ENCODE assay signal across 19 mouse cellular contexts in genomic region chr9:71071581-71072330, GRCm38 (mm10).
DNase-seq lines count a peak whose midpoint lies in the region; ATAC-seq lines count a peak whose summit lies in the region.
"Had no signal": no experiment of that assay in that cellular context is flagged by ENCODE, and none has a peak within 500 bp of the region (broad histone marks: within the 10 kb centered on the region; RNA-seq: fewer than 3 reads in every experiment).

No protein-coding gene starts in this region.

- no peaks in the 10 kb centered on the region for H3K27me3 ChIP-seq in intestine, embryonic 14.5 days (replicated peaks; ENCODE audit: control insufficient read depth, insufficient read depth, low read length)
- H3K27me3 ChIP-seq in intestine, embryonic 15.5 days (replicated peaks): no peaks in the 10 kb centered on the region
- H3K27me3 ChIP-seq: liver, embryonic 13.5 days; midbrain, embryonic 15.5 days had no signal

- no peak overlapping the region for H3K4me2 ChIP-seq in intestine, embryonic 14.5 days (ENCODE audit: low read length)
- no peak overlapping the region for H3K4me2 ChIP-seq in intestine, embryonic 15.5 days (replicated peaks)
- H3K4me2 ChIP-seq: embryonic facial prominence, embryonic 12.5 days; liver, embryonic 13.5 days; midbrain, embryonic 15.5 days had no signal

- WGBS in intestine, embryonic 14.5 days: 65% methylated on average over 7 of the region's 7 CpGs
- WGBS in intestine, embryonic 15.5 days: 64% methylated on average over 7 of the region's 7 CpGs

- no peaks in the 10 kb centered on the region; the same call in 1 of the 2 replicates for H3K4me1 ChIP-seq in intestine, embryonic 14.5 days (replicated peaks; ENCODE audit: control insufficient read depth, insufficient read depth, low read length)
- H3K4me1 ChIP-seq in intestine, embryonic 15.5 days (replicated peaks): 0 out of 2 replicates have a peak, but pooled peaks cover 7% of the 10 kb centered on the region
- H3K4me1 ChIP-seq: midbrain, embryonic 15.5 days had no signal

- no peak for ATAC-seq in intestine, embryonic 14.5 days (replicated peaks; ENCODE audit: low FRiP score, low TSS enrichment, low read depth)
- ATAC-seq in intestine, embryonic 15.5 days: no peak
- ATAC-seq: CD4-positive, CD25-positive, alpha-beta regulatory T cell, adult 4 months; forebrain, postnatal 0 days; midbrain, embryonic 15.5 days had no signal

- H3K27ac ChIP-seq in intestine, embryonic 14.5 days (ENCODE audit: low read depth): no peak overlapping the region
- no peak overlapping the region for H3K27ac ChIP-seq in intestine, embryonic 15.5 days
- H3K27ac ChIP-seq: embryonic facial prominence, embryonic 12.5 days; gastrocnemius, adult 2 months; liver, embryonic 13.5 days; midbrain, embryonic 15.5 days had no signal

- H3K9ac ChIP-seq in intestine, embryonic 14.5 days (ENCODE audit: low read length): no peak overlapping the region
- H3K9ac ChIP-seq in intestine, embryonic 15.5 days: no peak overlapping the region
- H3K9ac ChIP-seq: embryonic facial prominence, embryonic 12.5 days; forebrain, postnatal 0 days; liver, embryonic 13.5 days; midbrain, embryonic 15.5 days had no signal

- peak; percentile 52 for DNase-seq in intestine, embryonic 14.5 days (ENCODE audit: low spot score)
- peak; percentile 96 for DNase-seq in brain, adult 2 months (ENCODE audit: low read depth, low spot score)
- peak; percentile 90 for DNase-seq in cerebellum, adult 11-12 months
- DNase-seq in cerebellum, postnatal 25 days: peak; percentile 79 to 80
- DNase-seq in adrenal gland, postnatal 36 days: no peak
- no peak for DNase-seq in lung, adult 18-20 months
- DNase-seq: forebrain, postnatal 0 days; gastrocnemius, adult 2 months; heart, postnatal 14 days; kidney, adult 8-10 months; kidney, postnatal 4 days; left cerebral cortex, postnatal 4 days; liver, embryonic 13.5 days; thymus, postnatal 4 days had no signal

- H3K9me3 ChIP-seq in intestine, embryonic 14.5 days (ENCODE audit: control insufficient read depth, low read length): no peaks in the 10 kb centered on the region
- H3K9me3 ChIP-seq in intestine, embryonic 15.5 days: no peaks in the 10 kb centered on the region
- H3K9me3 ChIP-seq: embryonic facial prominence, embryonic 12.5 days; G1E; liver, embryonic 13.5 days; midbrain, embryonic 15.5 days had no signal

- no peaks in the 10 kb centered on the region for H3K36me3 ChIP-seq in intestine, embryonic 14.5 days (ENCODE audit: control insufficient read depth, insufficient read depth, low read length)
- no peaks in the 10 kb centered on the region for H3K36me3 ChIP-seq in intestine, embryonic 15.5 days
- H3K36me3 ChIP-seq: embryonic facial prominence, embryonic 12.5 days; G1E; liver, embryonic 13.5 days; midbrain, embryonic 15.5 days had no signal

- no peak overlapping the region for H3K4me3 ChIP-seq in intestine, embryonic 14.5 days (ENCODE audit: low read depth, low read length)
- no peak overlapping the region for H3K4me3 ChIP-seq in intestine, embryonic 15.5 days (replicated peaks)
- H3K4me3 ChIP-seq: embryonic facial prominence, embryonic 12.5 days; gastrocnemius, adult 2 months; liver, embryonic 13.5 days; midbrain, embryonic 15.5 days had no signal

Comparison
In these comparisons a context has a peak if more than half of its experiments do, and no peak if none do; other contexts are left out.
1. DNase-seq: peak in intestine, embryonic 14.5 days (single experiment), brain, adult 2 months (single experiment), cerebellum, adult 11-12 months (single experiment) and cerebellum, postnatal 25 days (2 of 2); none in adrenal gland, postnatal 36 days (0 of 2) and lung, adult 18-20 months (0 of 2).